Mouse (Mus musculus): ENCODE data around the gene Mrps36.
"Not testable (repeated sequence)": the region's sequence is repeated elsewhere in the genome, so short reads cannot be mapped to it uniquely, and the experiment has no call there.

Mrps36 gene

GRCm38 (mm10) chr13:100732756-100733155 is 11.7 kb downstream of the Mrps36 start:
- no peak for DNase-seq (ENCODE audit: low read depth)

GRCm38 (mm10) chr13:100731462-100732046 is 12.9 kb downstream of the Mrps36 start:
- DNase-seq (ENCODE audit: low read depth): peak; percentile 29

GRCm38 (mm10) chr13:100730861-100731176 is 13.6 kb downstream of the Mrps36 start, which contains the start of gene Cdk7:
Cdk7 (minus strand) TSS chr13:100730939.
- peak; percentile 98 for DNase-seq (ENCODE audit: low read depth)

- peak; percentile 50 for DNase-seq (ENCODE audit: low read depth)
Observed at GRCm38 (mm10) chr13:100730153-100730860, 14.2 kb downstream of the Mrps36 start.

DNA sequence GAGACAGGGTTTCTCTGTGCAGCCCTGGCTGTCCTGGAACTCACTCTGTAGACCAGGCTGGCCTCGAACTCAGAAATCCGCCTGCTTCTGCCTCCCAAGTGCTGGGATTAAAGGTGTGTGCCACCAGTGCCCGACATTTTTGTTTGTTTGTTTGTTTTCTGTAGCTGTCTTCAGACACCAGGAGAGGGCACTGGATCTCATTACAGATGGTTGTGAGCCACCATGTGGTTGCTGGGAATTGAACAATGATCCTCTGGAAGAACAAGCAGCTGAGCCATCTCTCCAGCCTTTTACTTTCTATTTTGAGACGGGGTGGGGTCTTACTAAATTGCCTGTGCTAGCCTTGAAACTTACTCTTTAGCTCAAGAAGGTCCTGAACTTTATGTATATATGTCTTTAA is 15.9 kb downstream of the Mrps36 start:
- DNase-seq (ENCODE audit: low read depth): not testable (repeated sequence)

DNA sequence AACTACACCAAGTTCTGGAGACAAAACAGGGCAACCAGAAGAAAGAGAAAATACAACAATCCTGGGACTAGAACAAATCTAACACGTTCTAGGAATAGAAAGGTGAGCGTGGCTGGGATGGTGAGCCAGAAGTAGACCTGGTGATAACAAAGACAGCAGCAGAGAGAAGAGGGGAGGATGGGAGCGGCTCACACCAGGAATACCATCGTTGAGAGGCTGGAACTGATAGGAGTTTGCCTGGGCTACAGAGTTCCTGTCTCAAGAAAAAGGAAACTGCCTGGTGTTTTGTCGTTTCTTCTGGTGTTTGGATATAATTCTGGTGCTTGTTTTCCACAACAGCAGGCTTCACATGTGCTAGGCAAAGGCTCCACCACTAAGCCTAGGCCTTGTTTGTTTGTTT is 16.4 kb downstream of the Mrps36 start:
- no peak for DNase-seq (ENCODE audit: low read depth)

- DNase-seq (ENCODE audit: low read depth): no peak
Observed at GRCm38 (mm10) chr13:100725194-100725593, 19.3 kb downstream of the Mrps36 start.

GRCm38 (mm10) chr13:100724051-100724754 is 20.3 kb downstream of the Mrps36 start:
- no peak for DNase-seq (ENCODE audit: low read depth)

DNA sequence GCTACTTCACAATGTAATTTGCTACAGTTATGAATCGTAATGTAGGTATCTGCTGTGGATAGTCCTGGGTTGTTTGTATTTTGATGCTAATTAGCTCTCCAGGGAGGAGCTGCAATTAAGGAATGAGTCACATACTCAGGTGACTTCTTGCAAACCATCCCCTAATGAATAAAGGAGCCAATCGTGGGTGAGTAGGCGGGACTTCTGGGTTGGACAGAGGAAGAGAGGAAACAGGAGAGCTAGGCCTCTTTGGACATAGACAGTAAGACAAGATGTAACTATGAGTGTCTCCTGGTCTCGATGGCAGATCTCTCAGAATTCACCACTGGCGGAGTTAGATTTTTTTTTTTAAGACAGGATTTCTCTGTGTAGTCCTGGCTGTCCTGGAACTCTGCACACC is 22.8 kb downstream of the Mrps36 start:
- no peak for DNase-seq (ENCODE audit: low read depth)

GRCm38 (mm10) chr13:100715467-100715866 is 29.0 kb downstream of the Mrps36 start:
- no peak for DNase-seq (ENCODE audit: low read depth)

- no peak for DNase-seq (ENCODE audit: low read depth)
Observed at GRCm38 (mm10) chr13:100706206-100706605, 38.3 kb downstream of the Mrps36 start.

- peak; percentile 18 for DNase-seq (ENCODE audit: low read depth)
Observed at GRCm38 (mm10) chr13:100703468-100703867, 41.0 kb downstream of the Mrps36 start.

- DNase-seq (ENCODE audit: low read depth): no peak
Observed at GRCm38 (mm10) chr13:100698866-100699265, 45.6 kb downstream of the Mrps36 start.

- no peak for DNase-seq (ENCODE audit: low read depth)
Observed at GRCm38 (mm10) chr13:100697541-100697940, 46.9 kb downstream of the Mrps36 start.

DNA sequence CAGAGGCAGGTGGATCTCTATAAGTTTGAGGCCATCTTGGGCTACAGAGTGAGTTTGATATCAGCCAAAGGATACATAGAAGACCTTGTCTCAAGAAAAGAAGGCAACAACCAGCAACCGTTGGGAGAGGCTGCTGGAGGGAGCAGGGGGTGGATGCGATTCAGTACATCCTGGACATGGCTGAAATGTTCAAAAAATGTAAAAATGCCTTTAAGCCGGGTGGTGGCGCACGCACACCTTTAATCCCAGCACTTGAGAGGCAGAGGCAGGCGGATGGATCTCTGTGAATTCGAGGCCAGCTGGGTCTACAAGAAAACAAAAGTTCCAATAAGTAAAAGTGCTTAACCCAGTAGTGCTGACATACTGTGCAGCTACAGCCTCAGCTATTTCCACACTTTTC is 56.9 kb downstream of the Mrps36 start:
- peak; percentile 33 for DNase-seq (ENCODE audit: low read depth)

Measured in NIH3T3 (cell line).